Mouse (Mus musculus) G1E (cell line): ENCODE results near the gene Decr2. TPM values are rescaled to one million over a fixed set of nuclear protein-coding genes. Genes with fewer than 3 reads are reported as not detected.

ENCODE experiments used
- ATAC-seq: 2 replicates; pipeline ENCODE4 v1.8.0; 2016; ENCODE audit warnings: mild to moderate bottlenecking; ENCODE audit not compliant: insufficient number of reproducible peaks, poor library complexity, low FRiP score, severe bottlenecking; ENCODE audit errors: extremely low read depth
- DNase-seq: peaks from one replicate; pipeline ENCODE4 v3.0.0; 2012; ENCODE audit warnings: low spot score
- H3K27me3 ChIP-seq: 2 replicates; pipeline ENCODE4 v1.6.1; 2012; ENCODE audit warnings: mild to moderate bottlenecking, low read length, inconsistent platforms; ENCODE audit not compliant: insufficient read depth
- H3K36me3 ChIP-seq: replicated peaks from 2 replicates; pipeline ENCODE3; 2012; ENCODE audit warnings: mild to moderate bottlenecking, inconsistent platforms
- H3K4me1 ChIP-seq: 2 replicates; pipeline ENCODE4 v1.6.1; 2012; ENCODE audit warnings: low read depth, low read length, inconsistent platforms, mixed read lengths; ENCODE audit not compliant: insufficient read depth
- H3K4me3 ChIP-seq: 2 replicates; pipeline ENCODE4 v1.5.1; 2012; ENCODE audit warnings: low read depth, mild to moderate bottlenecking, inconsistent platforms, low read length, moderate library complexity, mixed read lengths
- H3K9me3 ChIP-seq: replicated peaks from 2 replicates; pipeline ENCODE4 v1.6.1; 2012; ENCODE audit warnings: inconsistent platforms
- CTCF ChIP-seq: IDR thresholded peaks from 2 replicates; pipeline ENCODE4 v1.5.1; 2012; ENCODE audit warnings: low read depth, low read length, inconsistent platforms, mixed read lengths
- GATA1 ChIP-seq: IDR thresholded peaks from 2 replicates; pipeline ENCODE4 v1.6.1; 2012; ENCODE audit warnings: borderline replicate concordance, low read length, inconsistent platforms, mixed read lengths
- GATA2 ChIP-seq: IDR thresholded peaks from 2 replicates; pipeline ENCODE4 v1.6.1; 2012; ENCODE audit warnings: low read depth, low read length, inconsistent platforms, borderline replicate concordance
- POLR2AphosphoS5 ChIP-seq: IDR thresholded peaks from 2 replicates; pipeline ENCODE4 v1.6.1; 2012; ENCODE audit warnings: low read depth, low read length, inconsistent platforms; ENCODE audit not compliant: insufficient replicate concordance
- TAL1 ChIP-seq: conservative IDR thresholded peaks from 2 replicates; pipeline ENCODE4 v1.6.1; 2012; ENCODE audit warnings: low read depth, low read length, inconsistent platforms, mixed read lengths
- polyA plus RNA-seq: library from polyadenylated mRNA; stranded (reverse); fragments of >175 nt; gene quantifications from 2 replicates; pipeline ENCODE4 v1.2.3, GENCODE M21; 2012
- total RNA-seq, 2 experiments: library from RNA; stranded (forward) in 1 of 2; stranded (reverse) in 1 of 2; fragments of 200-1000 nt in 1 of 2; fragments of >200 nt in 1 of 2; fragmentation: Nextera tagmentation in 1 of 2; gene quantifications; 2 replicates each; pipeline ENCODE4 v1.2.3; 2014 to 2017

The Decr2 gene
- total RNA-seq (2014; fragmentation: Nextera tagmentation) (6.4 and 19.1 TPM in 2 replicates), total RNA-seq (2017) (7.6 and 8.8 TPM in 2 replicates), polyA plus RNA-seq (0.18 and 0.34 TPM in 2 replicates)

DNA sequence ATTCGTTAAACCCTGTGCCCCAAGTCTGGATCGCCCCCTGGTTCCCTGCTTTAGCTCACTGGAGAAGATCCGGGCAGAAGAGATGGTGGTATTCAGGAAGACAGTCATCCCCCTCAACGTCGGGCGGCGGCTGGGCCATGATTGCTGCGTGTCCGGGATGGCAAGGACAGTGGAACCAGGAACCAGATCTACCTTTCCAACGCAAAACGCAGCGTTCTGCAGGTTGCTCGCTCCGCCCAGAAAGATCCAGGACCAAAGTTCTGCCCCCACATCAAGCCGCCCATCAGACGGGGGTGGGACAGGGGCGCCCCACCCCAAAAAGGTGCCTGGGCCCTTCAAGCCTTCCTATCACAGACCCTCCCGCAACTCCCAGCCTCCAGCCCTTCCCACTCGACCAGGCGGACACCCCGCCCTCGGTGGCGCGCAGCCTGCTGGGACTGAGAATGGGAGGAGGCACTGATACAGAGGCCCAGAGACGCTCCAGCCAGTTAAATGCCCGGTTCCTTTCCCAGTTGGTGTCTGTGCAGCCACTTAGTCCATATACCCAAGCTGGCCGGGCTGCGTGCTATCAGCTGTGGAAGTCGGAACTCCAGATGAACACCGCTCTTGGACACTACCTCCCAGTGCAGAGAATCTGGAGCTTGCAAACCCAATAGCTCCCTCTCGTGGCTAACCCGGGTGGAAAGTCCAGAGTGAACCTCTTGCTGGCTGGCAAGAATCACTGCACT is at the start of gene Decr2:
Gene Decr2 (minus strand): TSS at position 433 of the 728 bp plus-strand sequence.
- Histone ChIP-seq H3K4me1 (peaks cover 28% of the 10 kb centered on the region), H3K36me3 (peaks cover 37% of the 10 kb centered on the region)
- TF ChIP-seq GATA2 = no peak
- peak; percentile 76 for TF ChIP-seq CTCF
- TF ChIP-seq POLR2AphosphoS5 = no peak
- no peak for TF ChIP-seq TAL1
- no peak for TF ChIP-seq GATA1

DNA sequence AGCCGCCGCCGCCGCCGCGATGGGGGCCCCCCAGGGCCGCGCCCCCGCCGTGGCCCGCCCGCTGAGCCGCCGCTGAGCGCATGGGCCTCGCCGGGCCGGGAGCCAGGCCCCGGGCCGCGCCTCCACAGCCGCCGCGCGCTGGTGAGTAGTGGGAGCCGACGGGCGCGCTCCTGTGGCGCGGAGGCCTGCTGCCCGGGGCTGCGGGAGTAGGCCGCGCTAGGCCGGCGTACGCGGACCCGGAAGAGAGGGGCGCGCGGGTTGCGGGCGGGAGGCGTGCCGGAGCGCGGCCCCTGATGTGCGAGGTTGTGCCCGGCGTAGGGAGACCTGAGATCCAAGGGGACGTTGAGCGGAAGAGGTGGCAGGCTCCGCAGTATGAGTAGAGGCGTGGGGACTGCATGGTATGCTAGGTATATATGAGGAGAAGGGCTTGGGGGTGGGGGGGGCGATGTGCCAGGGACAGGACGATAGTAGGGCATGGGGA is 48.8 kb upstream of the Decr2 start:
- Histone ChIP-seq H3K27me3 (no peaks in the 10 kb centered on the region), H3K4me1 (peaks cover 47% of the 10 kb centered on the region), H3K4me3 (peak overlapping the region; percentile 88), H3K9me3 (no peaks in the 10 kb centered on the region), H3K36me3 (peaks cover 49% of the 10 kb centered on the region)
- no peak for ATAC-seq
- TF ChIP-seq GATA2 = no peak
- TF ChIP-seq POLR2AphosphoS5 = no peak
- TF ChIP-seq CTCF = no peak
- TF ChIP-seq GATA1 = no peak
- no peak for TF ChIP-seq TAL1
- peak; percentile 28 for DNase-seq

More for the DNA sequence above, at the start of gene Decr2:
- peak; percentile 73 for DNase-seq
- no peaks in the 10 kb centered on the region for H3K27me3 ChIP-seq
- H3K9me3 ChIP-seq = no peaks in the 10 kb centered on the region
- H3K4me3 ChIP-seq = peak within 1 kb of the TSS; percentile 68
- ATAC-seq = peak; percentile 49

DNA sequence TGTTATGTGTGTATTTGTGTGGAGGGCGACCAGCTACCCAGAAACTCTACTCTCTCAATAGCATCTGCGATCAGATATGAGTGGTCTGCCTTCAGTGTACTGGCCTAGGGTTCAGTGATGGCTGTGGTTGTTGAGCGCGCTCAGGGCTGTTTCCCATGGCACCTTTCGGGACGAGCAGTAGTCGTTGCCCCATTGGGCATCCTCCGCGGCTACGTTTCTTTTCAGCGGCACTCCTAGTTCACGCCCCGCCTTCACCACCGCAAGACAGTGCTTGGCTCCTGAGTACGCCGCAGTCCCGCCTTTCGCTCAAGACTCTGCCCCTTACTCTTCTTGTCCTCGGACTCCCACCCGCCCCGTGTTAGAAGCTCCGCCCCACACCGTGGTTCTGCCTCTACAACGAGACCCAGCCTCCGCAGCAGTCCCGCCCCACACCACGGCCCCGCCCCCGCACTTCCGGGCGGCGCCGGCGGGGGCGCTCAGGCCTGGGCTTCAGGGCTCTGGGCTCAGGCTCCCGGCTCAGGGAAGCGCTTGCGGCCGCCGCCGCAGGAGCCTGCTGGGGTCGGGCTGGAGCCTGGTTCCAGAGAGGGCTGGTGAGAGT is 48.2 kb upstream of the Decr2 start, which contains the start of gene Axin1:
Gene Axin1 (plus strand): TSS at position 450 of the 598 bp plus-strand sequence.
- DNase-seq = peak; percentile 87
- Histone ChIP-seq H3K4me3 (peak within 1 kb of the TSS; percentile 88), H3K9me3 (no peaks in the 10 kb centered on the region), H3K36me3 (peaks cover 48% of the 10 kb centered on the region), H3K4me1 (peaks cover 46% of the 10 kb centered on the region), H3K27me3 (no peaks in the 10 kb centered on the region)
- peak; percentile 91 for ATAC-seq
- TF ChIP-seq POLR2AphosphoS5 (no peak), CTCF (no peak), GATA2 (no peak), TAL1 (no peak), GATA1 (no peak)

DNA sequence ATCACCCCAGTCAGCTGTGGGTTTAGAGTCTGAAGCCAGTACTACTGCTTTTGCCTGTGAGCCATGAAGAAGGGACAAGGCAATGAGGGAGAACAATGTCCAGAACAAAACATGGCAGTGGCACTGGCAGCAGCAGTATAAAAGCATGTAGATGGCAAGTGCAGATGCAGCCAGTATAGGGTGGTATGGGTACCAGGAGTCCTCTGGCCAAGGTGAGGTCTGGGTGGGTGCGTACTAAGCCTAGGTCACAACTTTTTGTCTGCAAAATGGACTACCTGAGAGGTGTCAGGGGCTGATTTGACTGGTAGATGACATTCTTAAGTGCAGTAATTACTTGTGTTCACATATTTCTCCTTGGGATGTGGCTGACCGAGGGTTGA is 47.6 kb upstream of the Decr2 start:
- no peak for ATAC-seq
- no peak for TF ChIP-seq TAL1
- peaks cover 44% of the 10 kb centered on the region for H3K4me1 ChIP-seq
- no peaks in the 10 kb centered on the region for H3K27me3 ChIP-seq
- no peak for DNase-seq
- H3K4me3 ChIP-seq = peak overlapping the region; percentile 88
- peaks cover 47% of the 10 kb centered on the region for H3K36me3 ChIP-seq
- H3K9me3 ChIP-seq = no peaks in the 10 kb centered on the region

DNA sequence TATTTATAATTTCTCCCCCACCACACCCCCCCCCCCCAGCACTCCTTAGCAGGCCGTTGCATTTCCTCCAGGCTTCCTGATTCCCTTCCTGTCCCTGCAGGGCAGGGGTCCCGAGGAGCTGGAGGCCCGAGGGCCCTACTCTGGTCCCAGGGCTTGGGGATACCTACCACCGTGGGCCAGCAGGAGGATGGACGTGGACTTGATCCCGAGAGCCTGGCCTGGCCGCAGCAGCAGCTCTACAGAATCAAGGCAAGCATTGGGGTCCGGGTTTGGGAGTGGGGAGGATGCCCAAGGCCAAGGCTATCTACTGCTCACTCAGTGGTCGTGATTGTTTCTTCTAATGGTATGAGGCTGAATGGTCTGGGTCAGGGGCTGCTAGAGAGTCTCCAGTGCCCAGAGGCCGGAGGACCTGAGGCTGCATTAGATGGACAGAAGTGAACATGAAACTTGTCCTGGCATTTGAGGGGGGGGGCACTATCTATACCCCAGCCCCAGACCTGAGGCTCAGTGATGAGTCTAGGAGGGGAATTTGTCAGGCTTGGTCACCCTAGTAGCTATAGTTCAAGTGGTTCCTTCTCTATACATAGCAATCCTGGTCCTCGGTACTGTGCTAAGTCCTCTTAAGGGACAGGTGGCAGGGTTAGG is 47.1 kb upstream of the Decr2 start:
- Histone ChIP-seq H3K27me3 (no peaks in the 10 kb centered on the region), H3K36me3 (peaks cover 47% of the 10 kb centered on the region), H3K4me3 (no peak overlapping the region; the same call in 1 of the 2 replicates), H3K9me3 (no peaks in the 10 kb centered on the region), H3K4me1 (peaks cover 43% of the 10 kb centered on the region)
- TF ChIP-seq TAL1 (no peak), POLR2AphosphoS5 (no peak), CTCF (no peak), GATA1 (no peak), GATA2 (no peak)
- DNase-seq (no peak), ATAC-seq (no peak)
